Mouse (Mus musculus) cerebellum, adult 2 months (tissue): ENCODE data around the gene Cyp2c37.
"Not testable (repeated sequence)": the region's sequence is repeated elsewhere in the genome, so short reads cannot be mapped to it uniquely, and the experiment has no call there.

Source experiments
- CTCF ChIP-seq: fragments of 200-500 bp; IDR thresholded peaks from 2 replicates; pipeline ENCODE4 v1.5.1; 2011; ENCODE audit warnings: low read depth, mild to moderate bottlenecking, control low read depth, low read length, moderate library complexity, borderline replicate concordance; ENCODE audit not compliant: insufficient read depth
- POLR2A ChIP-seq: fragments of 200-500 bp; IDR thresholded peaks from 2 replicates; pipeline ENCODE4 v1.6.1; 2011; ENCODE audit warnings: low read length, control low read depth, borderline replicate concordance; ENCODE audit not compliant: insufficient read depth

- TF ChIP-seq POLR2A, CTCF: not testable (repeated sequence)
These were observed at the start of gene Cyp2c37 for GRCm38 (mm10) chr19:39992140-39992539.
